Mouse (Mus musculus) liver, postnatal 0 days (tissue): ENCODE results near the gene Atxn1.

Experiments
- CTCF ChIP-seq: sonication (generic); IDR thresholded peaks from 2 replicates; pipeline ENCODE4 v1.5.1; 2016; ENCODE audit warnings: antibody characterized with exemption, low read depth
- EP300 ChIP-seq: IDR thresholded peaks from 2 replicates; pipeline ENCODE4 v1.6.1; 2016; ENCODE audit warnings: antibody characterized with exemption, low read depth, mild to moderate bottlenecking

- TF ChIP-seq CTCF, result no peak
- TF ChIP-seq EP300, result no peak
These were observed 416 bp downstream of the Atxn1 start for GRCm38 (mm10) chr13:45964331-45964852.
